Mouse (Mus musculus) neural tube, embryonic 13.5 days (tissue): ENCODE data around the gene Lrrc51. TPM values are rescaled to one million over a fixed set of nuclear protein-coding genes. Genes with fewer than 3 reads are reported as not detected.

Source experiments
- ATAC-seq: fragments of 200-750 bp; cut with Nextera tagmentation; 2 replicates; pipeline ENCODE4 v1.8.0; 2017; ENCODE audit warnings: low read depth, mild to moderate bottlenecking, moderate TSS enrichment, moderate library complexity
- H3K27ac ChIP-seq: fragments of 300-500 bp; sonication (generic); replicated peaks from 2 replicates; pipeline ENCODE4 v1.5.1; 2015; ENCODE audit warnings: moderate library complexity, mild to moderate bottlenecking, inconsistent platforms
- H3K27me3 ChIP-seq: fragments of 300-500 bp; sonication (generic); 2 replicates; pipeline ENCODE4 v1.6.1; 2015; ENCODE audit warnings: mild to moderate bottlenecking, inconsistent platforms
- H3K36me3 ChIP-seq: fragments of 300-500 bp; sonication (generic); 2 replicates; pipeline ENCODE4 v1.6.1; 2015; ENCODE audit warnings: mild to moderate bottlenecking, inconsistent platforms
- H3K4me1 ChIP-seq: fragments of 300-500 bp; sonication (generic); replicated peaks from 2 replicates; pipeline ENCODE4 v1.6.1; 2015; ENCODE audit warnings: inconsistent platforms
- H3K4me2 ChIP-seq: fragments of 300-500 bp; sonication (generic); 2 replicates; pipeline ENCODE4 v1.6.1; 2015; ENCODE audit warnings: inconsistent platforms, mild to moderate bottlenecking, moderate library complexity
- H3K4me3 ChIP-seq: fragments of 300-500 bp; sonication (generic); 2 replicates; pipeline ENCODE4 v1.5.1; 2015; ENCODE audit warnings: mild to moderate bottlenecking, inconsistent platforms
- H3K9ac ChIP-seq: fragments of 300-500 bp; sonication (generic); 2 replicates; pipeline ENCODE4 v1.6.1; 2015; ENCODE audit warnings: moderate library complexity, mild to moderate bottlenecking, inconsistent platforms
- H3K9me3 ChIP-seq: fragments of 300-500 bp; sonication (generic); 2 replicates; pipeline ENCODE4 v1.6.1; 2016; ENCODE audit warnings: inconsistent platforms
- WGBS: fragments of 180-500 bp; shearing (Covaris S2); methylation state at CpG from one replicate; pipeline ENCODE4 v1.1.7; 2015; 5-methylcytosine and 5-hydroxymethylcytosine counted together
- polyA plus RNA-seq: library from polyadenylated mRNA; unstranded; fragments of >200 nt; fragmentation: Nextera tagmentation; extraction: Ambion mirVana; gene quantifications from 2 replicates; pipeline ENCODE4 v1.2.1, GENCODE M21; 2015

The Lrrc51 gene
- polyA plus RNA-seq: 6.6 and 8.3 TPM in 2 replicates

DNA sequence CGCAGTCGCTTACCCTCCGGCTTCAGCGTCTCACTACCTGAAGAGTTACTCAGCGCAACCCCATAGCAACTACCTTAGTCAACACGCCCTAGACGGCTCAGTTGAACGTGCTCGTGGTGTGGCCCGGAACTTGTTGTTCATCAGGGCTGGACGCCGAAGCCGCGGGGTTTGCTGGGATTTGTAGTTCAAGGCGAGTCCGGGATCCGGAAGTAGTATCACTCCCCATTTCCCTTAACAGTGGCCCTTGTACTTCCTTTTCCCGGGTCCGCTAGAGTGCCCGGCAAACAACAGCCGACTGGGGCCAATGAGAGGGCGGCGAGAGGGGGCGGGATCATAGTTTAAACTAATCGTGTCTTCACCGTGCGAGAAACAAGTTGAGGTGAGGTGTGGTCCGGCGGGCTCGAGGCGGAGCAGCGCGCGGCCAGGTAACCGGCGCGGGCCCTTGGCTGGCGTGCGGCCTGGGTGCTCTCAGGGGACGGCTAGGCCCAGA lies at the start of gene Lrrc51, which contains the start of gene Numa1:
Gene Lrrc51 (minus strand): TSS at position 145 of the 490 bp plus-strand sequence.
Gene Numa1 (plus strand): TSS at position 361 of the 490 bp plus-strand sequence.
- under 1% methylated on average over 38 of the region's 40 CpGs for WGBS
- Histone ChIP-seq H3K27ac (peak within 1 kb of the TSS; percentile 71), H3K4me1 (peaks cover 32% of the 10 kb centered on the region), H3K27me3 (no peaks in the 10 kb centered on the region), H3K9ac (peak within 1 kb of the TSS; percentile 81), H3K9me3 (no peaks in the 10 kb centered on the region), H3K36me3 (no peaks in the 10 kb centered on the region), H3K4me2 (peak within 1 kb of the TSS; percentile 71), H3K4me3 (peak within 1 kb of the TSS; percentile 75)
- peak; percentile 98 for ATAC-seq

DNA sequence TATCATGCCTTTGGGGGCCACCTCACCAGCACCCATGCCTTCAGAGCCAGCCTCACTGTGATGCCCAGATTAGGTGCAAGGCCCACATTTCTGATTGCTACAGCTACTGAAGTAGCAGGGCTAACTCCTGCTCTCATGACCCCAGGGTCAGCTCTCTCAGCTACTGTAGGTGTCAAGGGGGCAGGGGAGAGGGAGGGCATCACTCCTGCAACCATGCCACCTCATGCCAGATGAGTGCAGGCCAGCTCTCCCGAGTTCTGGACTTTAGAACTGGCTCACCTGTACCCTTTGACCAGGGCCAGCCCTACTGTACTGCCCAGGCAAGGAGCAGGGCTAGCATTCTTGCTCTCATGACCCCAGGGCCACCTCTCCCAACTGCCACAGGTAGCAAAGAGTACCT lies 49.0 kb upstream of the Lrrc51 start:
- Histone ChIP-seq H3K4me2 (no peak overlapping the region), H3K9ac (no peak overlapping the region), H3K27ac (no peak overlapping the region), H3K4me1 (no peaks in the 10 kb centered on the region), H3K9me3 (no peaks in the 10 kb centered on the region), H3K36me3 (peaks cover 45% of the 10 kb centered on the region), H3K27me3 (no peaks in the 10 kb centered on the region), H3K4me3 (no peak overlapping the region)
- ATAC-seq: no peak
- WGBS: 82% methylated on average over 1 of the region's 1 CpGs

GRCm38 (mm10) chr7:101974505-101974904 lies 40.8 kb upstream of the Lrrc51 start:
- Histone ChIP-seq H3K9me3 (no peaks in the 10 kb centered on the region), H3K27me3 (no peaks in the 10 kb centered on the region), H3K4me2 (no peak overlapping the region), H3K27ac (no peak overlapping the region), H3K4me3 (no peak overlapping the region), H3K36me3 (peaks cover 9% of the 10 kb centered on the region; the same call in 1 of the 2 replicates), H3K4me1 (peaks cover 44% of the 10 kb centered on the region), H3K9ac (0 out of 2 replicates have a peak overlapping the region, but pooled peaks have one; percentile 22)
- ATAC-seq: no peak
- WGBS: 65% methylated on average over 2 of the region's 2 CpGs

DNA sequence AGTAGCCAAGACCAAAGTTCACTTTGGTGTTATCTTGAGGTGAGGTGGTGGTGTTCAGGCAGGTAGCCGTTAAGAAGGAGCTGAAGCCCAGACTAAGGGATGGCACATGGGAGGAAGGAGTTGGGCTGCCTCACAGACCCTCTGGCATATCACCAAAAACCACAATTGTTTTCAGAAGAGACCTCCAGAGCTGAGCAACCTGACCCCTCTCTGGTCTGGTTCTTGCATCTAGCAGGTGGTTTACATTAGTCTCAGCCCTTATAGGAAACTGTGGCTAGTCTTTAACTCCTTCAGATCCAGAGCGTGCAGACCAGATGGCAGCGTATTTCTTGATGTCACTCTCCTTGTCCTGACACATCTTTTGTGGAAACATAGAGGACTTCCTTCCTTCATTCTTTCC lies 40.0 kb upstream of the Lrrc51 start:
- no peak overlapping the region for H3K9ac ChIP-seq
- peaks cover 52% of the 10 kb centered on the region for H3K4me1 ChIP-seq
- no peak overlapping the region for H3K4me3 ChIP-seq
- H3K27ac ChIP-seq: no peak overlapping the region
- ATAC-seq: no peak
- WGBS: 78% methylated on average over 3 of the region's 3 CpGs
- peaks cover 9% of the 10 kb centered on the region; the same call in 1 of the 2 replicates for H3K36me3 ChIP-seq
- H3K27me3 ChIP-seq: no peaks in the 10 kb centered on the region
- H3K9me3 ChIP-seq: no peaks in the 10 kb centered on the region
- H3K4me2 ChIP-seq: no peak overlapping the region

- Histone ChIP-seq H3K9ac (peak overlapping the region; percentile 89), H3K4me3 (peak overlapping the region; percentile 64), H3K36me3 (no peaks in the 10 kb centered on the region; the same call in 1 of the 2 replicates), H3K4me2 (peak overlapping the region; percentile 72), H3K27ac (peak overlapping the region; percentile 99), H3K9me3 (no peaks in the 10 kb centered on the region), H3K27me3 (no peaks in the 10 kb centered on the region), H3K4me1 (peaks cover 57% of the 10 kb centered on the region)
- no peak for ATAC-seq
- 53% methylated on average over 2 of the region's 2 CpGs for WGBS
Measured at GRCm38 (mm10) chr7:101971721-101972120, 38.0 kb upstream of the Lrrc51 start.

GRCm38 (mm10) chr7:101970821-101971461 lies 37.2 kb upstream of the Lrrc51 start:
- Histone ChIP-seq H3K9me3 (no peaks in the 10 kb centered on the region), H3K36me3 (no peaks in the 10 kb centered on the region), H3K4me2 (peak overlapping the region; percentile 72), H3K4me3 (peak overlapping the region; percentile 64), H3K4me1 (peaks cover 57% of the 10 kb centered on the region), H3K27ac (peak overlapping the region; percentile 99), H3K27me3 (no peaks in the 10 kb centered on the region), H3K9ac (peak overlapping the region; percentile 89)
- 5% methylated on average over 19 of the region's 19 CpGs for WGBS
- ATAC-seq: peak; percentile 80

DNA sequence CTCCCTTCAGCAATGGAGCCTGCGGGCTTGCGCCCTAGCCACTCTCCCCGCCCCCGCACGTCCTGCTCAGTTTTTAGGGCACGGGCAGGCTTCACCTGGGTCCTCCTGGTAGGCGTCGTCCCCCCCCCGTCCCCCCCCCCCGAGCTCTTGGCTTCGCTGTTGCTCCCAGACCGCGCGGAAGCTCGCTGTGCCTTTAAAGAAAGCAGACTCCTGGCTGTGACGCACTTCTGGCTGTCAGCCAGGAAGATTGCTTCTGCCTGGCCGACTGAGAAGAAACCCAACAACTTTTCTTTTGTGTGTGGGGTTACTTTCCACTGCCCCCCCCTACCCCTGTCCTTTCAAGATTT lies 36.7 kb upstream of the Lrrc51 start:
- no peaks in the 10 kb centered on the region for H3K9me3 ChIP-seq
- H3K9ac ChIP-seq: peak overlapping the region; percentile 89
- H3K4me1 ChIP-seq: peaks cover 57% of the 10 kb centered on the region
- peak overlapping the region; percentile 72 for H3K4me2 ChIP-seq
- H3K27me3 ChIP-seq: no peaks in the 10 kb centered on the region
- H3K36me3 ChIP-seq: no peaks in the 10 kb centered on the region
- peak overlapping the region; percentile 99 for H3K27ac ChIP-seq
- ATAC-seq: peak; percentile 81
- 0% methylated on average over 15 of the region's 17 CpGs for WGBS
- peak overlapping the region; percentile 64 for H3K4me3 ChIP-seq

GRCm38 (mm10) chr7:101969694-101970428 lies 36.2 kb upstream of the Lrrc51 start:
- Histone ChIP-seq H3K9ac (peak overlapping the region; percentile 89), H3K4me3 (peak overlapping the region; percentile 64), H3K27me3 (no peaks in the 10 kb centered on the region), H3K9me3 (no peaks in the 10 kb centered on the region), H3K36me3 (no peaks in the 10 kb centered on the region), H3K27ac (peak overlapping the region; percentile 99), H3K4me2 (peak overlapping the region; percentile 72), H3K4me1 (peaks cover 52% of the 10 kb centered on the region)
- ATAC-seq: peak; percentile 92
- WGBS: under 1% methylated on average over 52 of the region's 53 CpGs

DNA sequence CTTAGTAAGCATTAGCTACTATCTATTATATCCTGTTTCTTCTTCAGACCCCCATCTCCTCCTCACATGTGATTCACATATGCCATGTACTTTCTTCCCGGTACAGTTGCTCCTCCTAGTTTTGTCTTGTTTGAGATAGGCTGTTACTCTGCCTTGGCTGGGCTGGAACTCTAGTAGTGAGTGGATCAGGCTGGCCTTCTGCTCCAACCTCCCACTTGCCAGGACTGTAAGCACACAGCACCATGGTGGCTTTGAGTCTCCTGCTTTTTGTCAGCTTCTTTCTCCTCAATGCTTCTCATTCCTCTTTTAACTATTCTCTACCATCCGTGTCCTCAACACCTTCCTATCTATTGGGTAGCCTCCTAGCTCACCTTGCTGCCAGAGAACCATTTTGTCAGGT lies 35.1 kb upstream of the Lrrc51 start:
- peak overlapping the region; percentile 72 for H3K4me2 ChIP-seq
- H3K4me3 ChIP-seq: peak overlapping the region; percentile 64; the same call in 1 of the 2 replicates
- H3K9me3 ChIP-seq: no peaks in the 10 kb centered on the region
- ATAC-seq: no peak
- peaks cover 41% of the 10 kb centered on the region for H3K4me1 ChIP-seq
- 71% methylated on average over 2 of the region's 2 CpGs for WGBS
- H3K27ac ChIP-seq: peak overlapping the region; percentile 99
- no peaks in the 10 kb centered on the region for H3K36me3 ChIP-seq
- H3K27me3 ChIP-seq: no peaks in the 10 kb centered on the region
- H3K9ac ChIP-seq: peak overlapping the region; percentile 89

DNA sequence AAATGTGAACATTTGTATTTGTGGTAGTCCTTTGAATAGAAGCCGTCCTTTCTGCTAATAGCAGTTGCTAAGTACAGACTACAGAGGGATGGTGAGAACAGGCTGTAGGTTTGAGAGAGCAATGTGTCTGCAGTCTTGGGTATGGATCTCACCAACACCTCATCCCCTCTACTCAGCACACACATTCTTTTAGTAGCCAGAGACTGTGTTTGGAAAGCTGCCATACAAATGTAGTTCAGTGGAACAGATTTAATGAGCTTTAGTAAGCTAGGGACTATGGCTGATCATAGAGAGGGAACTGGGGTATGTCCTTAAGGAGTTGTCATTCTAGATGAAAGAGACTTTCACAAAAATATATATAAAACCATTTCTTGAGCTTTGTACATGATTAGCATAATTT lies 33.6 kb upstream of the Lrrc51 start:
- Histone ChIP-seq H3K9me3 (no peaks in the 10 kb centered on the region), H3K4me1 (peaks cover 26% of the 10 kb centered on the region), H3K36me3 (no peaks in the 10 kb centered on the region), H3K27ac (no peak overlapping the region), H3K4me2 (no peak overlapping the region), H3K27me3 (no peaks in the 10 kb centered on the region), H3K4me3 (no peak overlapping the region), H3K9ac (no peak overlapping the region)
- WGBS: 97% methylated on average over 1 of the region's 1 CpGs
- ATAC-seq: no peak

GRCm38 (mm10) chr7:101965606-101966005 lies 31.9 kb upstream of the Lrrc51 start:
- no peak overlapping the region for H3K27ac ChIP-seq
- H3K36me3 ChIP-seq: no peaks in the 10 kb centered on the region
- H3K4me3 ChIP-seq: no peak overlapping the region
- ATAC-seq: no peak
- H3K27me3 ChIP-seq: no peaks in the 10 kb centered on the region
- peaks cover 14% of the 10 kb centered on the region for H3K4me1 ChIP-seq
- H3K9me3 ChIP-seq: no peaks in the 10 kb centered on the region
- no peak overlapping the region for H3K4me2 ChIP-seq
- WGBS: 77% methylated on average over 2 of the region's 2 CpGs
- no peak overlapping the region for H3K9ac ChIP-seq

DNA sequence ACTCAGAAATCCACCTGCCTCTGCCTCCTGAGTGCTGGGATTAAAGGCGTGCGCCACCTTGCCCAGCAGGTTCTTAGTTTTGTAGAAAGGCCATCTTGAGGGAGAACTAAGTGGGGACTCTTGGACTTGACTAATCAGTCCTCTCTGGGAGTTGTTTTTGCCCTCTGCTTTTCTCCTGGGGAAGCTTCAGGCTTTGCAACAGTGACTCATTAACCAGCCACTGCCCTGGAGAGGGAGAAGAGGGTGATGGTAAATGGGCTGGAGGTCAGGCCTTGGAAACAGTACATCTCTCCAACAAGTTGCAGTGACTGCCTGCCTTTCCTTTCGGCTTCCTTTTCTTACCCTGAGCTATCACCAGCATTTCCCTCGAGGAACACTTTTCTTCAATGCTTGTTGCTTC lies 30.9 kb upstream of the Lrrc51 start:
- peaks cover 23% of the 10 kb centered on the region for H3K4me1 ChIP-seq
- H3K36me3 ChIP-seq: no peaks in the 10 kb centered on the region
- no peak overlapping the region for H3K9ac ChIP-seq
- no peak overlapping the region for H3K4me2 ChIP-seq
- H3K9me3 ChIP-seq: no peaks in the 10 kb centered on the region
- H3K27me3 ChIP-seq: no peaks in the 10 kb centered on the region
- H3K27ac ChIP-seq: no peak overlapping the region
- no peak overlapping the region for H3K4me3 ChIP-seq
- ATAC-seq: no peak
- WGBS: 90% methylated on average over 4 of the region's 4 CpGs
